Mouse (Mus musculus) limb, embryonic 10.5 days (tissue): ENCODE data around the gene Mapk12. TPM values are rescaled to one million over a fixed set of nuclear protein-coding genes. Genes with fewer than 3 reads are reported as not detected.

ENCODE experiments used
- DNase-seq: peaks from one replicate; pipeline ENCODE4 v3.0.0-alpha.2; 2017; ENCODE audit warnings: low spot score
- H3K27ac ChIP-seq: fragments of 300-500 bp; sonication (generic); 2 replicates; pipeline ENCODE4 v1.5.1; 2016; ENCODE audit warnings: mild to moderate bottlenecking
- H3K27me3 ChIP-seq: fragments of 300-500 bp; sonication (generic); 2 replicates; pipeline ENCODE4 v1.6.1; 2016; ENCODE audit warnings: low read depth, mild to moderate bottlenecking; ENCODE audit not compliant: poor library complexity, severe bottlenecking
- H3K36me3 ChIP-seq: fragments of 300-500 bp; sonication (generic); 2 replicates; pipeline ENCODE4 v1.6.1; 2016; ENCODE audit warnings: mild to moderate bottlenecking, moderate library complexity
- H3K4me1 ChIP-seq: fragments of 300-500 bp; sonication (generic); 2 replicates; pipeline ENCODE4 v1.6.1; 2016
- H3K4me3 ChIP-seq: fragments of 300-500 bp; sonication (generic); 2 replicates; pipeline ENCODE4 v1.5.1; 2016; ENCODE audit warnings: mild to moderate bottlenecking, moderate library complexity
- H3K9me3 ChIP-seq: fragments of 300-500 bp; sonication (generic); replicated peaks from 2 replicates; pipeline ENCODE4 v1.6.1; 2016; ENCODE audit warnings: mild to moderate bottlenecking
- WGBS: fragments of 180-500 bp; shearing (Covaris S2); methylation state at CpG from one replicate; pipeline ENCODE4 v1.1.7; 2016; 5-methylcytosine and 5-hydroxymethylcytosine counted together
- polyA plus RNA-seq: library from polyadenylated mRNA; unstranded; fragments of >200 nt; fragmentation: Nextera tagmentation; extraction: Ambion mirVana; gene quantifications from 2 replicates; pipeline ENCODE4 v1.2.1, GENCODE M21; 2016

Gene Mapk12
- polyA plus RNA-seq, 1 experiment from 2014 or later, result 21.5 TPM

DNA sequence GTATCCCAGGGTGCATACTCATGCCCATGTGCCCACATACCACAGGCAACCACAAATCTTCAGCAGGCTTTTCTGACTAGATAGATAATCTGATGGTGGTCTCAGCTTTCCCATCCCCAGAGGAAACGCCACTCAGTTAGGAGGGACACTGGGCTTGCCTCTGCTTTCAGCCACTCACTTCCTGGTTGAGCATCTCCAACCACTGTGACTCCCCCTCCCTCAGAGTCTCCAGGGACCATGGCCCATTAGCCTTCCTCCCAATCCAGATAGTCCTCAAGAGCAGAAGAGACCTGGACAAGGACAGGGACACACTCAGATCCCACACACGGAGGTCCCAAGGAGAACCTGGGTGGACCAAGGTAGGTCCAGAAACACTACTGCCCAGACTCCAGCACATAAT lies 2.6 kb upstream of the Mapk12 start:
- no peaks in the 10 kb centered on the region for H3K9me3 ChIP-seq
- no peak overlapping the region for H3K4me3 ChIP-seq
- H3K36me3 ChIP-seq, result peaks cover 35% of the 10 kb centered on the region
- 78% methylated on average over 2 of the region's 2 CpGs for WGBS
- peaks cover 85% of the 10 kb centered on the region for H3K27me3 ChIP-seq
- H3K4me1 ChIP-seq, result peaks cover 63% of the 10 kb centered on the region
- H3K27ac ChIP-seq, result no peak overlapping the region
- DNase-seq, result no peak

DNA sequence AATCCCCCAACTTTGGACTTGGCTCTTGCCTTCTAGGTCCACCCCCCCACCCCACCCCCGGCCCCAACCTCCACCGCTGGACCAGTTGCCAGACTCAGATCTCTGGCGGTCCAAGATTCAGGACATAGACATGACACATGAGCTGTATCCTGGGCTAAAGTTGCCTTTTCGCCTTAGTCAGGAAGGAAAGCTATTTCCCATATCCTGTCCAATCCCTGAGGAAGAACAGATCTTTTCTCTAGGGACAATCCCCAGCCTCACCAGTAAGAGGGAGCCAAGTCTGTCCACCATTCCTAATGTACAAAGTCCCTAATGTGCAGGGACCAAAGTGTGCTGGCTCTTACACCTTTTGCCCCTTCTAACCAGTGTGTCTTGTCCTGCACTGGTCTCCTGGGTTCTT lies 1.4 kb upstream of the Mapk12 start:
- 70% methylated on average over 4 of the region's 4 CpGs for WGBS
- Histone ChIP-seq H3K4me1 (peaks cover 56% of the 10 kb centered on the region), H3K9me3 (no peaks in the 10 kb centered on the region), H3K36me3 (peaks cover 35% of the 10 kb centered on the region), H3K27ac (peak overlapping the region; percentile 87; the same call in 1 of the 2 replicates), H3K4me3 (no peak overlapping the region), H3K27me3 (peaks cover 74% of the 10 kb centered on the region)
- no peak for DNase-seq

DNA sequence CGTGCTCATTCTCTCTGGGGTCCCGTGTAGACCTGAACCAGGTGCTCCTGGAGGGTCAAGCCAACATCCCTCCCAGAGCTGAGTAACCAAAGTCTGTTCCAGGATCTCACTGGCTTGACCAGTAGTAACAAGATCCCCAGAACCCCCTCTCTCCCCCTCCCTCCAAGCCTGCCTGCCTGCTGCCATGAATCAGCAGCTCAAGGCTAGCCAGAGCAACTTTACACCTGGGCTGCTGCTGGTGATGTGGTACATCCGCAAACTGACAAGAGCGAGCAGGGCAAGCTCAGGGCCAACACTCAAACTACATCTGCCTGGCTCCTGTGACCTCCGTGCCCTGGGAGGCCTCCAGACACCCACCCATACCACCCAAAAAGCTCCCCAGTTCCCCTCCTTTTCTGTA lies 940 bp upstream of the Mapk12 start:
- WGBS, result 18% methylated on average over 5 of the region's 5 CpGs
- Histone ChIP-seq H3K4me3 (0 out of 2 replicates have a peak overlapping the region, but pooled peaks have one; percentile 13), H3K4me1 (peaks cover 52% of the 10 kb centered on the region), H3K27ac (peak overlapping the region; percentile 87; the same call in 1 of the 2 replicates), H3K27me3 (peaks cover 70% of the 10 kb centered on the region), H3K36me3 (peaks cover 35% of the 10 kb centered on the region), H3K9me3 (no peaks in the 10 kb centered on the region)
- no peak for DNase-seq

DNA sequence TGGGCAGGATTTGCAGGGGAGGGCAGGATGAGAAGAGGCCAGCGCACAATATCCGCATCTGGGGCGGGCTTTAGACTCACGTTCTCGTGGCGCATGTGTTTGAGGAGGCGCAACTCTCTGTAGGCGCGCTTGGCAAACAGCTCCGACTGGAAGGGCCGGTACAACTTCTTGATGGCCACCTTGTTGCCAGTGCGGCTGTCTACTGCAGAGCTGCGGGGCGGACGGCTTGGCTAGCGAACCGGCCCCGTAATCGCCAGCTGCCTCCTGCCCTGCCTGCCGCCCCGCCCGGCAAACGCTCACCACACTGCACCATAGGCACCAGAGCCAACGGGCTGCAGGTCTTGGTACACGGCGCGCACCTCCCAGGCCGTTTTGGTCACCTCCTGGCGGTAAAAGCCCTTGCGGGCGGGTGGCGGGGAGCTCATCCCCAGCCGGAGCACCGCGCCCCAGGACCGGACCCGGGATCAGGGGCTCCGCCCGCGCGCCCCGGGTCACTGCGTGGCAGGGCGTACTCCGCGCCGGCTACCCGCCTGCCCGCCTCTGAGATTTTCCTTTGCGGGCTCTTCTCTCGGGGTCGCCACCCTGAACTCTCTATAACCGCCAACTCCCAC lies 350 bp downstream of the Mapk12 start:
- peak; percentile 71 for DNase-seq
- peaks cover 28% of the 10 kb centered on the region for H3K36me3 ChIP-seq
- H3K4me3 ChIP-seq, result peak overlapping the region; percentile 83
- no peaks in the 10 kb centered on the region for H3K9me3 ChIP-seq
- peak overlapping the region; percentile 87 for H3K27ac ChIP-seq
- under 1% methylated on average over 52 of the region's 53 CpGs for WGBS
- peaks cover 42% of the 10 kb centered on the region for H3K4me1 ChIP-seq
- H3K27me3 ChIP-seq, result peaks cover 57% of the 10 kb centered on the region

DNA sequence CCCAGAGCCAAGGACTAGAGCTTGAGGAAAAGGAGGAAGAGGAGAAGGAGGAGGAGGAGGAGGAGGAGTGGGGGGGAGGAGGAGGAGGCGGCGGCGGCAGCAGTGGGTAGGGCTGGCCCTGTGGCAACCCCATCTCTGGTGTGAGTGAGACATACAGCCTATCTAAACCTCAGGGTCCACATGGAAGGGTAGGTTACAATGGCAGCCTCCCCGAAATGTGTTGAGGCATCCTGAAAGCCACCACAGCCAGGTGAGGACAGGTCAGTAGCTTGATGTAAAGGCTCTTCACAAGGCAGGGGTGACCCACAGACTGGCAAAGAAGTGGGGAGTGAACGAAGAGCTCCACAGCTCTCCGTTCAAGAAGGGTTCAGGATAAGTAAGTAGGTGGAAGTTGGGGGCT lies 2.0 kb downstream of the Mapk12 start:
- H3K9me3 ChIP-seq, result no peaks in the 10 kb centered on the region
- H3K4me3 ChIP-seq, result no peak overlapping the region
- peaks cover 18% of the 10 kb centered on the region for H3K36me3 ChIP-seq
- H3K27ac ChIP-seq, result no peak overlapping the region
- H3K4me1 ChIP-seq, result peaks cover 42% of the 10 kb centered on the region
- peaks cover 44% of the 10 kb centered on the region for H3K27me3 ChIP-seq
- WGBS, result 95% methylated on average over 6 of the region's 6 CpGs
- DNase-seq, result no peak

DNA sequence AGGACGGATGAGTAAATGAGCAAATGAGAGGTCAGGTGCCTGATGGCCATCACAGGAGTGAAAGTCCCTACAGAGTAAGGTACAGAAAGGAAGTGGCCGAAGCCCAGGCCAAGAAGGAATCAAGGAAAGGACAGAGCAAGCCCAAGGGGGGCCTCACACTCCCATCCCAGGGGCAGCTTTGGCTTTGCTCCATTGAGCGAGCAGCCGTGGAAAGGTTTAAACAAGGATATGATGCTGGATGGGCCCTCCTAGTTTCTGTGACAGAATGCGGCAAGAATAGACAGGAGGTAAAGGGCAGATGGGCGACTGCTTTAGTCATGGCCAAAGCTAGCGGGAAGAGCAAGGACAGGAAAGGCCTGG lies 2.5 kb downstream of the Mapk12 start:
- no peaks in the 10 kb centered on the region for H3K9me3 ChIP-seq
- no peak overlapping the region for H3K27ac ChIP-seq
- peaks cover 42% of the 10 kb centered on the region for H3K4me1 ChIP-seq
- 89% methylated on average over 7 of the region's 7 CpGs for WGBS
- peaks cover 16% of the 10 kb centered on the region; the same call in 1 of the 2 replicates for H3K36me3 ChIP-seq
- H3K4me3 ChIP-seq, result no peak overlapping the region
- H3K27me3 ChIP-seq, result peaks cover 39% of the 10 kb centered on the region
- DNase-seq, result no peak

DNA sequence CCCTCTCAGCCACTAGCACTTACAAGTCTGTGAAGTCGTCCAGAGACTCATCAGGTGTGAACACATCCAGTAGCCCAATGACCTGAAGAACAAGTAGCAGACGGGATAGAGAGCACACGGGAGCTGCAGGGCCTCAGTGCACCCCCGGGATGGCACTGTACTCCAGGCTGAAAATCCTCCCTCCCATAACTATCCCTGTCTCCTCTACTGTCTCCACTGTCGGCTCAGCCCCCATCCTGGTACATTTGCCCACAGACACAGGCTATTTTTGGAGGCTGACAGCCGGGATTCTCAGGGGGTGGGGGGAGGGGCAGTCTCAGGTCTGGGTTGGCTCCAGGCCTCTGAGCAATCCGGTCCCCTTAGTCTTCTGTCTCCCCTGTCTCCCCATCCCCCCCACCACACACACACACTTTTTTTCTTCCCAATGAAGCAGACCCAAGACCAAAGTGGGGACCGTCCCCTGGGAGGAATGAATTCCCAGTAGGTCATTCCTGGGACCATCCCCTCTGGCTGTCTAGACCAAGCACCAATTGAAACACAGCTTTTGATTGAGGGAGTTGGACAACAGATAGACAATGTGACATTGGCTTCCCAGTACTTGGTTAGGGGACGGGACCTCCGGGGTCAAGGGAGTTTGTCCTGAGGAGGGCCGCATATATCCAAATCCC lies 3.0 kb downstream of the Mapk12 start:
- Histone ChIP-seq H3K4me3 (no peak overlapping the region), H3K27ac (no peak overlapping the region), H3K4me1 (peaks cover 41% of the 10 kb centered on the region), H3K36me3 (peaks cover 19% of the 10 kb centered on the region), H3K27me3 (peaks cover 35% of the 10 kb centered on the region), H3K9me3 (no peaks in the 10 kb centered on the region)
- DNase-seq, result no peak
- WGBS, result 78% methylated on average over 11 of the region's 11 CpGs

DNA sequence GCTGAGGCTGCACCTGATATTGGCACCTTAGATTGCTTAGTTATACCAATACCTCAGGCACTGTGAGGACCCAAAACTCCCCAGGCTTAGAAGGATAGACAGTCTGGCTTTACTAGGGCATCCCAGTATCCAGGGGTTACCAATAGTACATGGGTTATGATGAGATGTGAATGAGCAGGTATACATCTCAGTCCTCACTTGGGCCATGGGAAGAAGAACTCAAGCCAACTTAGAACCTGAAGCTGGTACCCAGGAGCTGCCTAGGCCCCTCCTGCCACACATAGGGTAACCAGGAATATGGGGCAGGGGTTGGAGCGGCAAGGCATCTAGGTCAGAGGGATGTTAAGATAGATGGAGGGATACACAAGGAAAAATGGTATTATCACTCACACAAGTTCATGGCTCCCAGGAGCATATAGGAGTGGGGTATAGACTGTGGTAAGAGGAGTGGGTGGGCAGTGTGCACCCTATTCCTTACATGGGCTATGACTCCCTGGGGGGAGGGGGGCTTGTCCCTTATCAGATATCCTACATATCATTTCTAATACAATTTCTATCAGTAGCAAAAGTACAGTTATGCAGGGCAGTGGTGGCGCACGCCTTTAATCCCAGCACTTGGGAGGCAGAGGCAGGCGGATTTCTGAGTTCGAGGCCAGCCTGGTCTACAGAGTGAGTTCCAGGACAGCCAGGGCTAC lies 3.9 kb downstream of the Mapk12 start:
- WGBS, result 97% methylated on average over 5 of the region's 5 CpGs
- Histone ChIP-seq H3K27me3 (peaks cover 27% of the 10 kb centered on the region), H3K27ac (no peak overlapping the region), H3K4me3 (no peak overlapping the region), H3K9me3 (no peaks in the 10 kb centered on the region), H3K36me3 (peaks cover 28% of the 10 kb centered on the region), H3K4me1 (peaks cover 32% of the 10 kb centered on the region)
- no peak for DNase-seq

DNA sequence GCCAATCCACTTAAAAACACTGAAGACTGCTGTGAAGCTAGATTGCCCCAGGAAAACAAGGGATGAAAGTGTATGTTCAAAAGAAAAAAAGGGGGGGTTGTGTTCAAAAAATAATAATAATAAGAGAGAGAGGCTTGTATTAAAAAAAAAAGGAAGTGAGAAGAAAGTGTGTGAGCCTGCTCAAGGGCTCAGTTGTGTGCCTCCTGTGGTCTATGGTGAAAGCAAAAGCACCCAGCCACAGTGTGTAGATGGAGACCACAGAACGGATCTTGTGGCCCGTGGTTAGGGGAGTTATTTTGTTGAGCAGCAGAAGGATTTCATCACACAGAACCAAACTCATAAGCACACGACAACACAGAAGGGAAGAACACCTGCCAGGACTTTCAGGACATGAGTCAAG lies 9.2 kb downstream of the Mapk12 start:
- no peak for DNase-seq
- Histone ChIP-seq H3K27me3 (no peaks in the 10 kb centered on the region), H3K27ac (no peak overlapping the region), H3K36me3 (peaks cover 42% of the 10 kb centered on the region), H3K4me3 (no peak overlapping the region), H3K4me1 (peaks cover 19% of the 10 kb centered on the region), H3K9me3 (no peaks in the 10 kb centered on the region)
- 90% methylated on average over 3 of the region's 3 CpGs for WGBS

DNA sequence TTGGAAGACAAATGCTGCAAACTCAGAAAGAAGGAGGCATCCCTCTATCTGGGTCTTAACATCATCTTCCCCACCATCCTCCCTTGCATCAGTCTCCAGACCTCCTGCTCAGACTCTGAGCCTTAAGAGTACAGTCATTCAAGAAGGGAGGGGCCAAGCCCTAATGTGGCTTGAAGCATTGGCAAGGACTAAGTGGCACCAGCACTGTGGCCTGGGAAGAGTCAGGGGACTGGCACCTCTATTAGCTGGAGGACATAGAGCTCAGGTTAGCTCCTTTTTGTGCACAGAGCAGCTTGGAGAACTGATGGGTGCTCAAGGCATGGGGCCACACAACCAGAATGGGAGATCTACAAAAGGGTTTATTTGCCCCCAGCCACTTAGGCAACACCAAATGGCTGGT lies 10.3 kb downstream of the Mapk12 start:
- H3K4me1 ChIP-seq, result peaks cover 19% of the 10 kb centered on the region
- no peak overlapping the region for H3K27ac ChIP-seq
- no peaks in the 10 kb centered on the region for H3K27me3 ChIP-seq
- H3K4me3 ChIP-seq, result no peak overlapping the region
- H3K9me3 ChIP-seq, result no peaks in the 10 kb centered on the region
- DNase-seq, result no peak
- H3K36me3 ChIP-seq, result peaks cover 49% of the 10 kb centered on the region

DNA sequence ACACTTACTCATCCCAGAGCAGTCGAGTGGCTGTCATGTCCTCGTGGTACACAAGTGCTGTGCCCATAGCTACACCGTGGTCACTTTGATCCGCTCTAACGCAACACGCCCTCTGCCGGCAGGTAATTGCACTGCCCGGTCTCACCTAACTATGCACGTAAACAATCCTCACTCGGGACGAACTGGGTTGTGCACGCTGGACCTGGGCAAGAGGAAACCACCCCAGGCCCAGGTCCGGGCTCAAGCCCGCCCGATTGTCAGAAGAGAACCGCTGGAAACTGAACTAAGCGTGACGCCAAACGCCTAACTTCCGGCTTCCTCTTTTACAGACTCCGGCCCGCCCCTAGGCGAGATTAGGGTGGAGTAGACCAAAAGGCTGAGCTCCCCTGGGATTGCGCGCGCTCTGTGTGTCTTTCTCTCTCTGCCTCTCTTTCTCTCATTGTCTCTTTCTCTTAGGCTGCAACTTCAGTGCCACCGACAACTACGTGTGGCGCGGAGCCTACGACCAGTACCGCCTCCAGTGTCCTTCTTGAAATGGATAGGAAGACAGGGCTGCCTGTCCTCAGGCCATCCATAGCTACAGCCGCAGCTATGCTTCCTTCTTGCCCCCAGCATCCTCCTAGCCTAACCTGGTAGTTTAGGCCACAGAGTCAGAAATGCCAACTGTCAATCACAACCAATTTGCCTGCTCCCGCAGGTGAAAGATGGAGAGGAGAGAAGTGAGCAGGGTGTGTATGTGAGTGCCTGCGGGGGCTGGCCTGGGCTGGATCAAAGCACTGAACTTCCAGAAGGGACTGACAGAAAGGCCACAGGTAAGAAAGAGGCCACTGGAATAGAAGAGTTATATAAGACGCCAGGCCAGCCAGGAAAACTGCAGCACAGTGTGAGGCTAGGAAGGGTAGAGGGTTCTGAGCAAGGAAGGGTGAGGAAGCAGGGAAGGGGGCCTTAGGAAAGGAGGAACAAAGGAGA lies 11.8 kb downstream of the Mapk12 start, which contains the start of gene Hdac10:
Hdac10 (minus strand) TSS at position 319 of the 969 bp plus-strand sequence.
- 4% methylated on average over 36 of the region's 36 CpGs for WGBS
- H3K4me3 ChIP-seq, result peak within 1 kb of the TSS; percentile 71
- no peaks in the 10 kb centered on the region for H3K9me3 ChIP-seq
- H3K27ac ChIP-seq, result peak within 1 kb of the TSS; percentile 89
- H3K4me1 ChIP-seq, result peaks cover 24% of the 10 kb centered on the region
- H3K27me3 ChIP-seq, result no peaks in the 10 kb centered on the region
- H3K36me3 ChIP-seq, result peaks cover 45% of the 10 kb centered on the region
- peak; percentile 89 for DNase-seq

DNA sequence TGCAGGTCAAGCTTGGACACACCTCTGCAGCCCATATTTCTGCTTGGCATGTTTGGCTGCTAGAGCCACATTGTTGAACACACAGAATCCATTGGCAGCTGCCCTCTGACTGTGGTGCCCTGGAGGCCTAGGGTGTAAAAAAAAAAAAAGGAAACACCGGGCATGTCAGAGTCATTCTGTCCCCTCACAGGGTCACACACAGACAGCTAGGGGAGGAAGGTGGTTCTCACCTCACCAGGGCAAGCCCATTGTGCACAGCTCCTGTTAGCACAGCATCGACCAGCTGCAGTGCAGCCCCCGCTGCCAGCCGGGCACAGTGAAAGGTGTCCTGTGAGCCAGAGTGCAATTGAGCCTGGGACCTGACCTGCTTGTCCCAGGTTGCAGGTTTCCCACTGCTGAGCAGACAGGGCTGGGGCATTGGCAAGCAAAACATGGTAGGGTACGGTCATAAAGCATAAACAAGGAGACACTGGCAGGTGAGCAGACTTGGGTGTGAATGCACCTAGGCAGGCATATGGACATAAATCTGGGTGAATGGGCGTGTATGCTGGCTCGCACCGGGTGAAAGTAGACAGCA lies 13.1 kb downstream of the Mapk12 start:
- 86% methylated on average over 8 of the region's 8 CpGs for WGBS
- Histone ChIP-seq H3K27ac (peak overlapping the region; percentile 89), H3K4me1 (peaks cover 28% of the 10 kb centered on the region), H3K4me3 (peak overlapping the region; percentile 71), H3K36me3 (peaks cover 38% of the 10 kb centered on the region), H3K27me3 (no peaks in the 10 kb centered on the region), H3K9me3 (no peaks in the 10 kb centered on the region)
- no peak for DNase-seq
